Mouse (Mus musculus) heart, postnatal 4 days (tissue): Measurements from ENCODE around the gene Eif2s1. TPM values are rescaled to one million over a fixed set of nuclear protein-coding genes. Genes with fewer than 3 reads are reported as not detected.

Experiments used
- DNase-seq: peaks from one replicate; pipeline ENCODE4 v3.0.0; 2021
- total RNA-seq, 2 experiments: library from RNA; stranded (reverse); gene quantifications; 2 replicates each; pipeline ENCODE4 v1.2.3; 2021

The Eif2s1 gene
- total RNA-seq, result 10 to 100 TPM; 81.4 to 84.9 TPM

GRCm38 (mm10) chr12:78861496-78862253, at the start of gene Eif2s1, which contains the start of gene Atp6v1d:
Eif2s1 (plus strand) TSS chr12:78861819.
Atp6v1d (minus strand) TSS chr12:78861638.
- DNase-seq, result peak; percentile 98

- no peak for DNase-seq
These were observed 47.2 kb upstream of the Eif2s1 start for GRCm38 (mm10) chr12:78814437-78814836.

DNA sequence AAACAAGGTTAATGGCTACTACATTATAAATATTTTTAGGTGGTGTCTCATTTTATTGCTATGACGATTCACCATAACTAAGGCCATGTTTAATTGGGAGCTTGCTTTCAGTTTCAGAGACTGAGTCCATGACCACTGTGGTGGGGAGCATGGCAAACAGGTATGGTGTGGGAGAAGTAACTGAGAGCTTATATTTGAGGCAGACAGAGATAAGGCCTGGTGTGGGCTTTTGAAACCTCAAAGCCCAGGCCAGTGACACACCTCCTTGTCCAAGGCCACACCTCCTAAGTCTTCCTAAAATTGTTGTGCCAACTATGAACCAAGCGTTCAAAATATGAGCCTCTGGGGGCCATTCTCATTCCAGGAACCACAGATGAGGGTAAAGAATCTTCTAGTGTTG, 27.1 kb upstream of the Eif2s1 start:
- no peak for DNase-seq

DNA sequence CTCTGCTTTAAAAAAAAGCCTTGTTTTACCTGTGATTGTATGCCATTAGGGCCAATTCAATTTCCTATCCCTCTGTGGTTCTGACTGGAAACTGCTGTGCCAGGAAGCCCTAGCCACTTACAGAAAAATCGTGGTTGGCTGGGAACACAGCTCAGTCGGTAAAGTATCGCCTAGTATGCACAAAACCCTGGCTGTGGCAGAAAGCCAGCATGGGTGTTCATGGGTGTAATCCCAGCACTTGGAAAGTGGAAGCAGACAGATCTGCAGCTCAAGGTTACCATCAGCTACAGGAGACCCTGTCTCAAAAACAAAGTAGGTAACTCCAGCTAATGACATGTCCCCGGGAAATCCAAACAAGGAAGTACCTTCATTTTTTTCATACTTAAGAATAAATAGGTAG, 21.7 kb upstream of the Eif2s1 start:
- DNase-seq, result peak; percentile 10

GRCm38 (mm10) chr12:78842429-78842828, 19.2 kb upstream of the Eif2s1 start:
- no peak for DNase-seq

GRCm38 (mm10) chr12:78848246-78848645, 13.4 kb upstream of the Eif2s1 start:
- DNase-seq, result no peak

- no peak for DNase-seq
These were observed 611 bp upstream of the Eif2s1 start for GRCm38 (mm10) chr12:78860921-78861495.

- no peak for DNase-seq
These were observed 673 bp downstream of the Eif2s1 start for GRCm38 (mm10) chr12:78862254-78862730.

GRCm38 (mm10) chr12:78865434-78865833, 3.8 kb downstream of the Eif2s1 start:
- DNase-seq, result peak; percentile 20

GRCm38 (mm10) chr12:78868115-78868514, 6.5 kb downstream of the Eif2s1 start:
- DNase-seq, result no peak

- DNase-seq, result no peak
These were observed 13.0 kb downstream of the Eif2s1 start for GRCm38 (mm10) chr12:78874581-78874980.

DNA sequence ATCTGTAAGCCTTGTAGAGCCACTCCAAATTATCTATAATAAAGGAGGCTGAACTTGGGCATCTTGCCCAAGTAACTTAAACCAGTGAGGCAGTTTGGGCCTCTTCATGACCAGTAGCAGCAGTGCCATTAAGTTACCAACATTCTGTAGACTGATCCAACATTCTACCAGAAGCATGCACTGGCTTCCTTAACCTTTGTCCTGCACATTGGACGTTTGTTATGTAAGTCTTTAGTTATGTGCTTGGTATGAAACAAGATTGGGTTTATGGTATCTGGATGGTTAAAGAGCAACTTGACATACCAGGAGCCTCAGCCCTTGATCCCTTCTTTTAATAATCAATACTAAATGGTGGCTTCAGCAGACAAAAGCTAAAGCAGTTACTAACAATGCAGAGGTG, 28.4 kb downstream of the Eif2s1 start:
- no peak for DNase-seq

GRCm38 (mm10) chr12:78891149-78891548, 29.5 kb downstream of the Eif2s1 start:
- no peak for DNase-seq

DNA sequence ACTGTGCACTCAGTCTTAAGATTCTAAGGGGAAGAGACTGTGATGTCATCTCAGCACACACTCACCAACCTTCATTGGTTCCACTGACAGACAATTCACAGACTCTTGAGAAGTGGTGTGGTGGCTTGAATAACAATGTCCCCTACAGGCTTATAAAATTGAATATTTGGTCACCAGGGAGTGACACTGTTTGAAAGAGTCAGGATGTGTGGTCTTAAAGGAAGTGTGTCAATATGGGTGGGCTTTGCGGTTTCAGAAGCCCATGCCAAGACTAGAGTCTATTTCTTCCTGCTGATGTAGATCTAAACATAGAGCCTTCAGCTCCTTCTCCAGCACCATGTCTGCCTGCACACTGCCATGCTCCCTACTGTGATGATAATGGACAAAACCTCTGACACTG, 36.2 kb downstream of the Eif2s1 start:
- no peak for DNase-seq

GRCm38 (mm10) chr12:78901467-78901866, 39.8 kb downstream of the Eif2s1 start:
- DNase-seq, result no peak

DNA sequence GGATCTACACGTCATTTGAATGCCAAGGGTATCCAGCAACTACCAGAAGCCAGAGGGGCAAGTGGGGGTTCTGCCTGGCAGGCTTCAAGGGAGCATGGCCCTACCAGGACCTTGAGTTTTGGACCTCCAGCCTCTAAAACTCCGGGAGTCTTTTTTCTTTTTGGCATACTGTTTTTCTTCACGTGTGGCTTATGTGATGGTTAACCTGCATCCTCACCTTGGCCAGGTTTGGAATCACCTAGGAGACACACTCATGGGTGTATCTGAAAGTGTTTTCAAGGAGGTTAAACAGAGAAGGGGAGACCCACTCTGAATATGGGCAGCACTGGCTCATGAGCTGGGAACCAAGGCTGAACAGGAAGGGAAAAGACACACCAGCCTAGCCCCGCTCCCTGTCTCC, 41.7 kb downstream of the Eif2s1 start:
- DNase-seq, result no peak

- DNase-seq, result no peak
These were observed 42.9 kb downstream of the Eif2s1 start for GRCm38 (mm10) chr12:78904499-78904898.

DNA sequence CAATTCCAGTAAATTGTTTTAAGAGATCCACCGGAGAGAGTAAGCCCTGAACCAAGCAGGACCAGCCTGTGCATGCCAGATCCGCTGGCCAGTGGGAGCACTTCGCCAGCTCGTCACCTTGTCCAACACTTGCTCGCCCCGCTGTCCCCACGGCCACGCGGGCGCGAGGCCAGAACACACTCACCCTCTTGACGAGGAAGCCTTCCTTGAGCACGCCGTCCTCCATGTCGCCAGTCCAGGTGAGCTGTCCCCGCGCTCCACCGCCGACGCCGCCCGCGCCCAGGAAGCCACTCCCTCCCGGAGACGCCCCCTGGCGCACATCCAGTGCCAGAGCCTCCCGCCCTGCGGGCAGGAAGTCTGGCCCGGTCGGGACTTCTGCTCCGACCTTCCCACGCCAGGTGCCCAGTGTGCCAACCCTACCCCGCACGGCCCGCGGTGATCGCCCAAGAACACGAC, 45.1 kb downstream of the Eif2s1 start, which contains the start of gene Plek2:
TSS of gene Plek2 (minus strand) at position 258 of the 456 bp plus-strand sequence.
- DNase-seq, result peak; percentile 78

DNA sequence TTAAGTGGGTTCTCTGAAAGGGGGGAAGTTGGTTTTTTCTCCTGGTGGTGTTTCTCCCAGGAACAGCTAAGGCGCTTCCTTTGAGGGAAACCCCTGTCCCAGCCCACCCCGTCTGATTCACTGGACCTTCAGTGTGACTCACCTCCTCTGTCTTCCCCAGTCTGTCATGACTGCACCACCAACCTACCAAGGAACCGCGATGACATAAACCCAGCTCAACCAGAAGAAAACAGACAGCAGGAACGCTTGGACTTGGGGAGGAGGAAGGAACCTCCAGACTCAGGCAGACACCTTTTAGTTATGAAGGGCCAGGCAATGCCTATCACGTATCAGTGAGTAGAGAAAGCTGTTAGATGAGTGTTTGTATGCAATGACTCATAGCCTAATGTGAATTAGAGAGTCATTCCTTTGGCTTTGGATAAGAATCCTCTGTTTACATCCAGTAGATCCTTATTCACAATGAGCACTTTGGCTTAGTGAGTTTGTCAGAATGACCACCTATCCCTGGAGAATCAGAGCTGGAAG, 46.5 kb downstream of the Eif2s1 start:
- no peak for DNase-seq

DNA sequence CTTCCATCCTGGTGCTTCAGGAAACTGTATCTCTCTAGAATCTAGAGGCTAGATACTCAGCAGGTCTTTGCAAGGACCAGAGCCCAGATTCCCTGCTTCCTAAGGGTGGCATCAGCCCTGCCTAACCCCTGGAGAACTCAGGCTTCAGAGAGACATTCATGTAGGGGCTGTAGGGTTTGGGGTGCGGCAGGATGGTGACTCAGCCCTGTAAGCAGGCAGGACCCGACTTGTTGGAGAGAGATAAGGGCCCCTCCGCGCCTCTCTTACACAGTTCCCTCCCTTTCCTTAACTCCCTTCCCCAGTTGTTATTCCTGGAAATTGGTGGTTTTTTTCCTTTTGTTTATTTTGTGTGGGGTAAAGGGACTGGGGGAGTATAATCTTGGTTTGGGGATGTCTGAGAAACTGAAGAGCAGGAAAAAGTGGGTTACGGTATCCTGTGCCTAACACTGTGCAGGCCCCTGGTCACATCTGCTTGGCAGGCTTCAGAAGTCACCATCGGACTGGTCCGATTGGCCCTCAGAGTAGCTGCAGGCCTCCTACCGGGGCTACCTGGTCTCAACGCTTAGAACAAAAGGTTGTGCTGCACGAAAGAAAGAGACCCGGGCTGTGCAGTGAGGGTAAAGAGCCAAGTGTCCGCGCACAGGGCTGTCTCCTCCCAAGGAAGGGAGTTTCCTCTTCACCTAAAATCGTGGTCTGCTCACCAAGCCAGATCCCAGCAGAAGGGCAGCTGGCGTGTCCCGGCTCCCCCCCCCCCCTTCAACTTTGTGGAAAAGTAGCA, 49.3 kb downstream of the Eif2s1 start:
- no peak for DNase-seq

GRCm38 (mm10) chr12:78911707-78912417, 50.2 kb downstream of the Eif2s1 start:
- peak; percentile 41 for DNase-seq

- DNase-seq, result no peak
These were observed 52.8 kb downstream of the Eif2s1 start for GRCm38 (mm10) chr12:78914458-78914857.
